12 mouse cellular contexts compared by ENCODE assay signal in genomic region chr4:102517653-102518052, GRCm38 (mm10).
DNase-seq lines count a peak whose midpoint lies in the region; ATAC-seq and TF ChIP-seq lines count a peak whose summit lies in the region.
"Had no signal": no experiment of that assay in that cellular context is flagged by ENCODE, and none has a peak within 500 bp of the region (broad histone marks: within the 10 kb centered on the region; RNA-seq: fewer than 3 reads in every experiment).

No protein-coding gene starts in this region.

- H3K9ac ChIP-seq in hindbrain, postnatal 0 days (replicated peaks; ENCODE audit: low read length), result no peak overlapping the region
- H3K9ac ChIP-seq in hindbrain, embryonic 13.5 days, result no peak overlapping the region
- H3K9ac ChIP-seq in liver, embryonic 11.5 days (ENCODE audit: low read depth, low read length), result no peak overlapping the region

- ATAC-seq in CD4-positive, CD25-positive, alpha-beta regulatory T cell, adult 4 months, result no peak
- ATAC-seq in hindbrain, postnatal 0 days, result no peak
- no peak for ATAC-seq in hindbrain, embryonic 13.5 days (ENCODE audit: low FRiP score)
- ATAC-seq in liver, embryonic 11.5 days (replicated peaks; ENCODE audit: low FRiP score), result no peak
- ATAC-seq in megakaryocyte progenitor cell, adult 5-6 weeks (replicated peaks; ENCODE audit: poor library complexity), result peak; percentile 7; the same call in 1 of the 2 replicates
- ATAC-seq: hindbrain, embryonic 16.5 days had no signal

- H3K36me3 ChIP-seq in hindbrain, postnatal 0 days (ENCODE audit: insufficient read depth, low read length), result no peaks in the 10 kb centered on the region
- H3K36me3 ChIP-seq in hindbrain, embryonic 13.5 days, result no peaks in the 10 kb centered on the region
- no peaks in the 10 kb centered on the region for H3K36me3 ChIP-seq in liver, embryonic 11.5 days (ENCODE audit: control insufficient read depth, insufficient read depth, low read length)
- H3K36me3 ChIP-seq: heart, embryonic 10.5 days had no signal

- H3K4me3 ChIP-seq in hindbrain, postnatal 0 days (ENCODE audit: low read length), result no peak overlapping the region
- H3K4me3 ChIP-seq in hindbrain, embryonic 13.5 days, result no peak overlapping the region
- no peak overlapping the region for H3K4me3 ChIP-seq in liver, embryonic 11.5 days (ENCODE audit: low read depth, low read length)
- H3K4me3 ChIP-seq: heart, embryonic 10.5 days had no signal

- H3K4me1 ChIP-seq in hindbrain, postnatal 0 days (ENCODE audit: insufficient read depth, low read length), result no peaks in the 10 kb centered on the region
- 0 out of 2 replicates have a peak, but pooled peaks cover 6% of the 10 kb centered on the region for H3K4me1 ChIP-seq in hindbrain, embryonic 13.5 days (replicated peaks)
- H3K4me1 ChIP-seq in liver, embryonic 11.5 days (replicated peaks; ENCODE audit: control insufficient read depth, insufficient read depth, low read length), result peaks cover 12% of the 10 kb centered on the region

- H3K4me2 ChIP-seq in hindbrain, postnatal 0 days (ENCODE audit: low read depth, low read length), result no peak overlapping the region
- no peak overlapping the region for H3K4me2 ChIP-seq in hindbrain, embryonic 13.5 days
- H3K4me2 ChIP-seq in liver, embryonic 11.5 days, result no peak overlapping the region

- H3K27ac ChIP-seq in hindbrain, postnatal 0 days, result peak overlapping the region; percentile 5; the same call in 1 of the 2 replicates
- H3K27ac ChIP-seq in hindbrain, embryonic 13.5 days, result no peak overlapping the region
- peak overlapping the region; percentile 11; the same call in 1 of the 2 replicates for H3K27ac ChIP-seq in liver, embryonic 11.5 days (ENCODE audit: low read depth, low read length)

- no peak for TF ChIP-seq CTCF in hindbrain, postnatal 0 days (IDR thresholded peaks at IDR 0.05; ENCODE audit: low read depth)

- no peaks in the 10 kb centered on the region for H3K27me3 ChIP-seq in hindbrain, postnatal 0 days (ENCODE audit: insufficient read depth, low read length)
- peaks cover 5% of the 10 kb centered on the region; the same call in 1 of the 2 replicates for H3K27me3 ChIP-seq in hindbrain, embryonic 13.5 days
- H3K27me3 ChIP-seq in liver, embryonic 11.5 days (replicated peaks; ENCODE audit: control insufficient read depth, insufficient read depth, low read length), result no peaks in the 10 kb centered on the region

- WGBS in hindbrain, postnatal 0 days, result 71% methylated on average over 2 of the region's 2 CpGs
- WGBS in hindbrain, embryonic 13.5 days, result 74% methylated on average over 2 of the region's 2 CpGs
- WGBS in liver, embryonic 11.5 days, result 45% methylated on average over 2 of the region's 2 CpGs

- peak; percentile 24 for DNase-seq in CD4-positive, CD25-positive, alpha-beta regulatory T cell, adult 2 months (ENCODE audit: low read depth, low spot score)
- no peak for DNase-seq in hindbrain, postnatal 0 days (ENCODE audit: low spot score)
- DNase-seq in liver, embryonic 11.5 days (ENCODE audit: low spot score), result no peak
- DNase-seq in left cerebral cortex, adult 11 months (ENCODE audit: low spot score), result no peak
- DNase-seq in cerebellum, postnatal 14 days, result no peak
- DNase-seq: gastrocnemius, postnatal 10 days; kidney, adult 11 months had no signal

- no peaks in the 10 kb centered on the region for H3K9me3 ChIP-seq in hindbrain, postnatal 0 days (ENCODE audit: low read length)
- no peaks in the 10 kb centered on the region for H3K9me3 ChIP-seq in hindbrain, embryonic 13.5 days
- no peaks in the 10 kb centered on the region for H3K9me3 ChIP-seq in liver, embryonic 11.5 days (ENCODE audit: control insufficient read depth, low read length)
- H3K9me3 ChIP-seq: heart, embryonic 10.5 days had no signal
